Mouse (Mus musculus): Measurements from ENCODE around the gene Vegfc. TPM values are rescaled to one million over a fixed set of nuclear protein-coding genes. Genes with fewer than 3 reads are reported as not detected.

Gene Vegfc
- 1 to 10 TPM; 6.3 to 8.2 TPM for total RNA-seq (2021)
- long read RNA-seq, experiment 1, transcript Vegfc-201 (7 exons, 2,449 nt) = major isoform, 19 of 21 reads
- long read RNA-seq, experiment 1, partial matches to known transcripts = 1 of 21 reads
- long read RNA-seq, experiment 1, other reads (novel, unspliced or antisense) = 1 of 21 reads
- long read RNA-seq, experiment 2, partial matches to known transcripts = 0 of 4 reads
- long read RNA-seq, experiment 2, other reads (novel, unspliced or antisense) = 1 of 4 reads

DNA sequence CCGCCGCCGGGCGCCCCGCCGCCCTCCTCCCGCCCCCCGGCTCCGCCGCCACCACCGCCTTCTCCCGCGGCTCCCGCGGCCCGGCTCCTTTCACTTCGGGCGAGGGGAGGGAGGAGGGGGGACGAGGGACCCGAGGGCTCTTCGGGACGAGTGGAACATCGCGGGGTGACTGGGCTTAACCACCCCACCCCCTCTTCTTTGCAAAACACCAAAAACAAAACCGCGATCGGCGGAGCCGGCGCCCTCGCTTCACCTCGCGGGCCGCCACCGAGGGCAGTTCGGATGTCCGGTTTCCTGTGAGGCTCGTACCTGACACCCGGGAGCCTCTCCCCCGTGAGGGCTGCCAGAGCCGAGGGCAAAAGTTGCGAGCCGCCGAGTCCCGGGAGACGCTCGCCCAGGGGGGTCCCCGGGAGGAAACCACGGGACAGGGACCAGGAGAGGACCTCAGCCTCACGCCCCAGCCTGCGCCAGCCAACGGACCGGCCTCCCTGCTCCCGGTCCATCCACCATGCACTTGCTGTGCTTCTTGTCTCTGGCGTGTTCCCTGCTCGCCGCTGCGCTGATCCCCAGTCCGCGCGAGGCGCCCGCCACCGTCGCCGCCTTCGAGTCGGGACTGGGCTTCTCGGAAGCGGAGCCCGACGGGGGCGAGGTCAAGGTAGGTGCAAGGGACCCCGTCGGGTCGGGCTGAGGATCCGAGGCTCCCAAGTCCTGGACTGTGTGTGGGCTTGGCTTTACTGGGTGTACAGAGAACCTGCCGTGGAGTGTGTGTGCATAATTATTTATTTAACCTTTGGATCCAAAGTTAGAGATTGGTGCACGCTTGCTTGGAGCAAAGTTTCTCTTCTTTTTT lies at the start of gene Vegfc:
Vegfc (plus strand) TSS at position 336 of the 850 bp plus-strand sequence.
- peak; percentile 73 for DNase-seq

GRCm38 (mm10) chr8:54034584-54034983 lies 42.8 kb upstream of the Vegfc start:
- no peak for DNase-seq

DNA sequence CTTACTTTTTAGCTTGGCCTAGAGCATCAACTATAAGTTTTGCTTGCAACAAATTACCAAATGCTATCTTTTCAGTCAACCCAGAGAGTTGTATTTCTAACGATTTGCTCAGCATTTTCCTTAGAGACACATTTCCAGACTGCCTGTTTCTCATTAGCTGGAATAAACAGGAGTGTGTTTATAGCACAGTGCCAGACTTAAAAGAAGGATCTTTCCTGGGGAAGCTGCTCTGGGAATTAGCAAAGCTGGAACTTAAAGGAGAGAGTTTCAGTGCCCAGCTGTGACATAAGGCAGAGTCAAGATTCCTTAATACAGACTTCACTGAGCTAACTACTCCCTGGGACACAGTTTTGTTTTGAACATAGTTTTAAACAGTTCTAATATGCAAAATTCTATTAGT lies 34.8 kb upstream of the Vegfc start:
- DNase-seq = no peak

DNA sequence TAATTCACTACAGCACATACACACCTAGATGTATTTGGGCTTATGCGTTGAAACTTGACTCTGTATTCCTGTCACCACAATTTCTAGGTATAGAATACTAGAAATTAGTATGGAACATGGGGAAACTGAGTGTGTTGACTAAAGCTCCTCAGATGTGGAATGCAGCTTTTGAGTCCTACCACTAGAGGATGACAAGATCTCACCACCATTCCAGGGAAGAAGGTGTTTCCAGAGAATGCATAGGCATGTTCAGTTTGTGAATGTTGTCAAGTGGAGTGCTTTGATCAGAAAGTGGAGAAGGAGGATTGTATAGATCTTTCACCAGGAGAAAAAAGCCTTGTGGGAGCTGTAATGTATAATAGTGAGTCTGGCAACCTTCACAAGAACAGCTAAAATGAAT lies 33.9 kb upstream of the Vegfc start:
- DNase-seq = no peak

DNA sequence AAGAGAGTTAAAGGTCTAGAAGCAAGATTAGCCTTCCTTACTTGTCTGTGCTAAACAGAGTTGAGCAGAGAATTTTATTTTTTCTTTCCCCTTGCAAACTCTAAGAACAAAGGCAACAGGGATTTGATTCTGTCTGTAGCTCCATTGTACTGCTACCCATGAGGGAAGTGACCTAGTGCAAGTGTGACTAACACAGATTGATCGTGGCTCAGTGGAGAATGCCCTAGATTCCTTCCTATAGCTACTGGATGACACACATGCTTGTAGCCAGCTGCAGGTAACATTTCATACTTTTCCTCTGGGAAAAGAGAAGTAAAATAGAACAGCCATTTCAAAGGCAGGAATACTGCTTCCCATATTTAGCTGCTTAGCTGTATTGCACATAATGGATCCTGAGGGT lies 24.2 kb upstream of the Vegfc start:
- no peak for DNase-seq

- no peak for DNase-seq
Observed at GRCm38 (mm10) chr8:54065492-54065891, 11.9 kb upstream of the Vegfc start.

- DNase-seq = no peak
Observed at GRCm38 (mm10) chr8:54076301-54076700, 1.1 kb upstream of the Vegfc start.

GRCm38 (mm10) chr8:54076791-54077270 lies 575 bp upstream of the Vegfc start:
- DNase-seq = peak; percentile 75

- DNase-seq = peak; percentile 29
Observed at GRCm38 (mm10) chr8:54078121-54078440, 675 bp downstream of the Vegfc start.

DNA sequence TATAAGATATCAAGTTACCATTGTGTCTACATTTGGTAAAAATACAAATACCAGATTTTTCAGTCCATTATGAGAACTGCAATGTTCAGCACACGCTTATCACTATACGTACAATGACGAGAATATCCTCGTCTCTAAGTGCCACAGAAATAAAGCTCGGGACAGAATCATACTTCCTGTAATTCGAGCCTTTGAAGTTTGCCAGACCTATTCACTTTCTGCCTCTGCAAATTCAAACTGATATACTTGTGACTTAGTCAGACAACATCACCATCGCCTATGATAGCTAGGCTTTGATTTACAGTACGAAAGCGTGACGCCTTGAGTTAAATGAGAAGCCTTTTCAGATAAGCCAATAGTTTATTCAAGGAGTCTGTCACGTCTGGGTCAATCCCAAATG lies 1.6 kb downstream of the Vegfc start:
- no peak for DNase-seq

DNA sequence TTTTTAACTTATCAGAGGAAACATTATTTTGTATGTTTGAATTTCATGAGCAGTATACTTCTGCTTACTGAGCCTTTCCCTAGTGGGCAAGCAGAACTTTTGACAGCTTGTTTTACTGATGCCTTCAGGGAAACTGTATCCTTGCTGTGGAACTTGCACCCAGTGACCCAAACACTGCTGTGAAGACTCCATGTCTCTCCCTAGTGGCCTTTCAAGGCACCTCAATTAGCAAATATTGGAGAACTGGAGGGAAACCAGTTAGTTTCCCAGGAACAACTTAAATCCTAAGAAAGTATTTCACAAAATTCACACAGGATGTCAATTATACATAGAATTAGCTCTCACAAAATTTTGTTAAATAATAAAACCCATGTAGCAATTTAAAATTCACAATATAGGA lies 2.2 kb downstream of the Vegfc start:
- DNase-seq = peak; percentile 4

DNA sequence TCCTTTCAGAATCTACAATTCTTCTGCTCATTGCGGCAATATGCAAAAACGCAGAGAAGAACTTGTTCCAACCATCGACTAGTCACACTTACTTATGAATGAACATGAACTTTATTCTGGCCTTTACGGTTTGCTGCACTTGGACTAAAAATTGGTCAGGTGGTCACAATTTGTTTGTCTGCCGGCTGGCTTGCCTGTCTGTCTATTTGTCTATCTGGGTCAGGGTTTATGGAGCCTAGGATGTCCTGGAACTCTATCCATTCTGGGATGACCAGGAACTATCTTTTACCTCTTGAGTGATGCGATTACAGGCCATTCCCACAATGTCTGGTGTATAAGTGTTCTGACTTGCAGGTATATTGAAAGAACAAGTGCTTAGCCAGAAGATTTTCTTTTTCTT lies 8.5 kb downstream of the Vegfc start:
- no peak for DNase-seq

GRCm38 (mm10) chr8:54087114-54087513 lies 9.7 kb downstream of the Vegfc start:
- DNase-seq = no peak

DNA sequence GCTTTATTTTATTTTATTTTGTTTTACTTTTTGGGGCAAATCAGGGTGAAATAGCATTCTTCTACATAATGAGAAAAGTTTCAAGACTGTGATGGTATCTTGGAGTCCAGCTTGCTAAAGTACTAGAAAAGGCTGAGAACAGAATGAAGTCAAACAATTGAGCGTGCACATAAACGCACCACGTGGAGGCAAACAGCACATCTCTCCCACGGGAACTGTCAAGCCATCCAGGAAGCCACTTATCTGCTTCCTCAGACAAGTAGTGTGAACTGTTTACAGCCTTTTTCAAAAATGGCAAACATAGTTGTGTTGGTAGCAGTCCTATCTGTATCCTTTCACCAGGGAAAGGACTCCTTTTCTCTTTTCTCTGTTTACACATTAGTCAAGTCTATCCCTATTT lies 11.8 kb downstream of the Vegfc start:
- DNase-seq = no peak

- DNase-seq = no peak
Observed at GRCm38 (mm10) chr8:54089901-54090300, 12.5 kb downstream of the Vegfc start.

- no peak for DNase-seq
Observed at GRCm38 (mm10) chr8:54100058-54100457, 22.7 kb downstream of the Vegfc start.

DNA sequence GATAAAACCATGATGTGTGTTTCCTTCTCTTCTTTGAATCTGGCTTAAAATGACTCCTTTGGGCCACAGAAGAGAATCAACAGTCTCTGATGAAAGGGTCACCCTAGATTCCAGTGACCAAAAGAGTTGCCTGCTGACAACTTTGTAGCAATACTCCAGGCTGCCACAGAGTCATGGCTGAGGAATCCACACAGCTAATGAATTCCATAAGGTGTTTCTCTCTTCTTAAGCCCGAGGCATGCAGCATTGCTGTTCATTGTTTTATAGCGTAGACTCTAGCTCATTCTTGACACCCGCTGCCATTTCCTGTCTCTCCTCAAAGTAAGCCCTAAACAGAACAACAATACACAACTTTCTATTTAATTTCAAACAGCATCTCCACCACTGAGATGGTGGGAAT lies 37.2 kb downstream of the Vegfc start:
- DNase-seq = no peak

DNA sequence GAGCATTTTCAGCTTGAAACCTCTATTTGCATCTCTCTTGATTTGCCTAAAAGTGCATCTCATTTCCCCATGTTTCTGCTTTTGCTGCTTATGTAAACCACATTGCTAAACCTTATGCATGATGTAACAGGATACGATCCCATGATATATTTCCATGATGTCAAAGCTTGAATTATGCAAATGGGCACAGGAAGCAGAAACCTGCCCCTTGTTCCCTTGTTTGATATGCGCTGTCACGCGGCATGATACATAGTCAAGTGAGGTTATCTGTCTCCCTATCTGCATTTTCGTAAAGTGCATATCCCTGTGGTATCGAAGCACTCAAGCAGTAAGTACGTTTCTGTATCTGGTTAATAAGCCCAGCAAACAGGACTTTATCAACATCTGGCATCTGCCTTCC lies 42.7 kb downstream of the Vegfc start:
- no peak for DNase-seq

DNA sequence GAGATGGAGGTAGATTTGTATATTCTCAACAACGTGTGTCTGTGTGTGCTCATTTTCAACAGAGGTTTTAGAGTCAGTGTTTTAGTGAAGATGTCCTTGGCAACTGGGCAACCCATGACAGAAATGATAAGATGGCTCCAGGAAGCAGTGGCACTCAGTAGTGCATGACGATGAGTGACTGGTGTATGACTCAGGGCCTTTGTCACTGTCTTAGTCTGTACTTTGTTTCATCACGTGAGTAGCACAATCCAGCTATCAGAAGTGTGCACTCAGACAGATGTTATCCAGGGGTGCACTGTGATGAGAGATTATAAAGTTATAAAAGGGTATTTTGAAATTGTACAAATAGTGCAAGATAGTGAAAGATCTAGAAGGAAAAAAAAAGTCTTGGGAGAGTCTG lies 44.5 kb downstream of the Vegfc start:
- peak; percentile 26 for DNase-seq

DNA sequence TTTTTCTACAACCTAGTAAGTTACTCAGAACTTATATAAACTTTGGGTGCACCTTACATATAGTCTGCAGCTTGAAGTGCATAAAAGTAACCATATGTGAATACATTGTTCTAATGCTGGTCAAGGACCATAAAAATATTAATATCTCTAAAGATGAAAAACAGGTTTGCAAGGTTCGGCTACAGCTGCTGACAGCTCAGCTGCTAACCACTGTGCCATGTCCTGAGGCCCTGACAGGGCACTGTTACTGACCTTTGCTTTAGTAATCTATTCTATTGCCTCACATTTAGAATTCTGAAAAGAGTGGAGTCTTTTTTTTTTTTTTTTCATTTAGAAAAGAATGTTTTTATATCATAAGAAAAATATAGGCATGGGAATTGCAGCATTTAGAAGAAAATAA lies 44.9 kb downstream of the Vegfc start:
- no peak for DNase-seq

DNA sequence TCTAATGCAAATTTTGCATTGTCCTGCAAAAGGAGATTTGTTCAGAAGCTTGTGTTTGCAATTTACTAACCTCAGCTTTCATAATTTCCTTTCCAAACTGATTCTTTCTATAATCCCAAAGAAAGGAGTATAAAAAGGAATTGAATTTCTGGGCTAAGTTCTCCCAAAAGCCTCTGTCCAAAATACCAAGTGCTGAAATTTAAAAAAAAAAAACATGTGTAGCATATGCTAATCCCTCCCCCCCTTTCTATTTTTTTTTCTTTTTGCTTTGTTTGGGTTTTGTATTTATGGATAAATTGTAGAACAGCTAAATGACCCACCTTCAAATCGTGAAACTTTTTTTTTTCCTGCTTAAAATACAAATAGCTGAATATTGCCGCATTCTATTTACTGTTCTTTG lies 53.2 kb downstream of the Vegfc start:
- no peak for DNase-seq

DNA sequence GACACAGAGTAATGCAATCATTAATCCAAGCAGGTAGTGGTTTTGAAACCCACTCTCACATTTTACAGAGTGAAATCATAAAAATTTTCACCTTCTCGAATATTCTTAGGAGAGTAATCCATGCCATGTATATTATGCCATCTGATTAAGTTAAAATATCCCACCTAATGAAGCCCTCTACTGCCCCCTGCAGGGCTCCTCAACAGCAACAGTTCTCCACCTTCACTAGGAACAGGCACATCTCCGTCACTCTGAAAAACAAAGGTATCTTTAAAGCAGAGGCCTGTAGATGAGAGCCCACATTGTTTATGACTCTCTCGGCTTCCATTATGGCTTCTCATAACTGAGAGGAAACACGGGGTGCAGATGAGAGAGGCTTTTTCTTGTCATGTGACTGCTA lies 75.8 kb downstream of the Vegfc start:
- DNase-seq = peak; percentile 75

DNA sequence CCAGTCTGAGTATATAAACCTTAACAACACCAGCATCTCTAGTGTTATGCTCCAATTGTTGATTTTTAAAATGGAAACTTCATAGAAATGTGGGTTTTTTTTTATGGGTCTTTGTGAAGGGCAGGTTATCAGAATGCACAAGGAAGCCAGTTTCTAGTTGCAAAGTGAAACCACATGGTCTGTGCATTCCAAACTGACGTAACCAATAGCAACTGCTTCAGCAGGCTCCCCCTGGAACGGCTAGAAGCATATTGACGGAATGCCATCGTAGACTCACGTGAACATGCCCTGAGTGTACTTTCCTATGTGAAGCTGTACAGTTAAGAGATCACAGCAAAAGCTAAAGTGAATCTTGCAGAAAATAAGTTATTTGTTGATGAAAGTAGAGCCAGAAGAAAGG lies 86.1 kb downstream of the Vegfc start:
- no peak for DNase-seq

DNA sequence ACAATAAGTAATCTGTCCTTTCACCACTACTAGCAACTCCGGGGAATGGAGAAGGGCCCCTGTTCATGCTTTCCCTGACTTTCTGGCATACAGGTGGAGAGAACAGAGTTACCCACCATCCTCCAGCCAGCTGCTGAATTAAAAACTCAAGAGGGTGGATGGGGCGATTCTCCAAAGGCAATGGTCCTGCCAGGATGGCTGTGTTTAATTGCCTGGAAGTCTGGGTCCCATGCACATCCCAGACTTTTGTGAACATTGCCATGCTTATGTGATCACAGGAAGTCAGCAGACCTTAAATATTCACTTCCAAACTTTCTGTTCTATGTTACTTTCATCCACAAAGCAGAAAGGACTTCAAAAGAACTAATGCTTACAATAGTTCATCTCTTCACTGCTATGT lies 107.9 kb downstream of the Vegfc start:
- no peak for DNase-seq
